Mouse (Mus musculus): ENCODE results near the gene Icmt. TPM values are rescaled to one million over a fixed set of nuclear protein-coding genes. Genes with fewer than 3 reads are reported as not detected.

The Icmt gene
- total RNA-seq, 2 experiments from 2014 or later = 22.8 to 23.4 TPM

Other genes with a start within 250 kb of the Icmt start
- gene Plekhg5, start 224.7 kb upstream of the Icmt start, total RNA-seq (2021) = 10 to 100 TPM; 21.2 to 25.7 TPM
- 1 to 10 TPM; 2.3 to 2.6 TPM for gene Tnfrsf25, start 181.3 kb upstream of the Icmt start, total RNA-seq (2021)
- gene Espn, start 144.9 kb upstream of the Icmt start, total RNA-seq (2021) = under 1 TPM in 1 of 2 experiments, not detected in 1; 0.46 TPM
- not detected for gene Hes2, start 138.4 kb upstream of the Icmt start, total RNA-seq (2021)
- gene Acot7, start 119.1 kb upstream of the Icmt start, total RNA-seq (2021) = 100 to 1,000 TPM; 349 to 380 TPM
- 10 to 100 TPM; 28.6 to 31.1 TPM for gene Gpr153, start 23.0 kb upstream of the Icmt start, total RNA-seq (2021)
- under 1 TPM in 1 of 2 experiments, not detected in 1; 0.20 TPM for gene Hes3, start 5.6 kb upstream of the Icmt start, total RNA-seq (2021)
- 1 to 10 TPM; 3.0 to 3.8 TPM for gene Rnf207, start 21.8 kb downstream of the Icmt start, total RNA-seq (2021)
- 100 to 1,000 TPM; 335 to 363 TPM for gene Rpl22, start 28.5 kb downstream of the Icmt start, total RNA-seq (2021)
- 100 to 1,000 TPM; 185 to 191 TPM for gene Chd5, start 41.4 kb downstream of the Icmt start, total RNA-seq (2021)
- 10 to 100 TPM; 10.5 to 12.1 TPM for gene Nphp4, start 179.5 kb downstream of the Icmt start, total RNA-seq (2021)
- gene Kcnab2, start 180.6 kb downstream of the Icmt start, total RNA-seq (2021) = 10 to 100 TPM; 35.0 to 43.6 TPM

Measured in left cerebral cortex, postnatal 4 days (tissue).